In genomic region chr11:33361867-33362266, GRCm38 (mm10) we compare ENCODE assay signal across 25 mouse cellular contexts.
DNase-seq lines count a peak whose midpoint lies in the region; ATAC-seq and TF ChIP-seq lines count a peak whose summit lies in the region.
"Had no signal": no experiment of that assay in that cellular context is flagged by ENCODE, and none has a peak within 500 bp of the region (broad histone marks: within the 10 kb centered on the region; RNA-seq: fewer than 3 reads in every experiment).

No protein-coding gene starts in this region.

- no peak overlapping the region; the same call in 1 of the 2 replicates for H3K4me2 ChIP-seq in forebrain, embryonic 13.5 days
- no peak overlapping the region for H3K4me2 ChIP-seq in forebrain, embryonic 11.5 days (ENCODE audit: low read depth, low read length, severe bottlenecking)
- H3K4me2 ChIP-seq in neural tube, embryonic 13.5 days = peak overlapping the region; percentile 20; the same call in 1 of the 2 replicates
- no peak overlapping the region for H3K4me2 ChIP-seq in hindbrain, embryonic 15.5 days
- H3K4me2 ChIP-seq in midbrain, postnatal 0 days (ENCODE audit: low read depth, low read length, poor library complexity, severe bottlenecking) = no peak overlapping the region
- H3K4me2 ChIP-seq: heart, embryonic 12.5 days; liver, embryonic 11.5 days; midbrain, embryonic 12.5 days had no signal

- no peak overlapping the region for H3K9ac ChIP-seq in forebrain, embryonic 13.5 days
- H3K9ac ChIP-seq in forebrain, embryonic 11.5 days (ENCODE audit: low read length) = no peak overlapping the region
- H3K9ac ChIP-seq in neural tube, embryonic 13.5 days = no peak overlapping the region
- no peak overlapping the region for H3K9ac ChIP-seq in hindbrain, embryonic 15.5 days
- no peak overlapping the region for H3K9ac ChIP-seq in midbrain, postnatal 0 days (replicated peaks; ENCODE audit: low read length, poor library complexity, severe bottlenecking)
- H3K9ac ChIP-seq: heart, embryonic 12.5 days; liver, postnatal 0 days; midbrain, embryonic 12.5 days had no signal

- ATAC-seq in forebrain, embryonic 13.5 days = 0 out of 2 replicates have a peak, but pooled peaks have one; percentile 55
- no peak for ATAC-seq in forebrain, embryonic 11.5 days (replicated peaks; ENCODE audit: low FRiP score)
- peak; percentile 94 for ATAC-seq in neural tube, embryonic 13.5 days (ENCODE audit: low read depth)
- peak; percentile 86 for ATAC-seq in hindbrain, embryonic 15.5 days (ENCODE audit: low FRiP score, low read depth)
- ATAC-seq in midbrain, postnatal 0 days (ENCODE audit: low FRiP score) = peak; percentile 44; the same call in 1 of the 2 replicates
- ATAC-seq: liver, postnatal 0 days; lung, postnatal 0 days had no signal

- H3K4me3 ChIP-seq in forebrain, embryonic 13.5 days = no peak overlapping the region
- H3K4me3 ChIP-seq in forebrain, embryonic 11.5 days (ENCODE audit: low read depth, low read length) = no peak overlapping the region
- no peak overlapping the region for H3K4me3 ChIP-seq in neural tube, embryonic 13.5 days
- H3K4me3 ChIP-seq in hindbrain, embryonic 15.5 days = no peak overlapping the region
- no peak overlapping the region for H3K4me3 ChIP-seq in midbrain, postnatal 0 days (ENCODE audit: low read depth, low read length)
- H3K4me3 ChIP-seq in thymus, adult 2 months (ENCODE audit: control insufficient read depth, insufficient read depth, low read length) = no peak overlapping the region
- H3K4me3 ChIP-seq: embryonic facial prominence, embryonic 10.5 days; heart, embryonic 12.5 days; midbrain, embryonic 12.5 days had no signal

- TF ChIP-seq POLR2A in thymus, adult 2 months (IDR thresholded peaks at IDR 0.05; ENCODE audit: control insufficient read depth, extremely low read depth, insufficient read depth, low read length, poor library complexity) = no peak

- no peaks in the 10 kb centered on the region for H3K27me3 ChIP-seq in forebrain, embryonic 13.5 days
- H3K27me3 ChIP-seq in forebrain, embryonic 11.5 days (ENCODE audit: control insufficient read depth, insufficient read depth, low read length) = no peaks in the 10 kb centered on the region
- no peaks in the 10 kb centered on the region for H3K27me3 ChIP-seq in neural tube, embryonic 13.5 days
- H3K27me3 ChIP-seq in hindbrain, embryonic 15.5 days = no peaks in the 10 kb centered on the region
- H3K27me3 ChIP-seq in midbrain, postnatal 0 days (ENCODE audit: insufficient read depth, low read length) = no peaks in the 10 kb centered on the region
- no peaks in the 10 kb centered on the region for H3K27me3 ChIP-seq in thymus, adult 2 months (ENCODE audit: control insufficient read depth, insufficient read depth, low read length)
- H3K27me3 ChIP-seq: heart, embryonic 12.5 days; midbrain, embryonic 12.5 days had no signal

- H3K4me1 ChIP-seq in forebrain, embryonic 13.5 days = peaks cover 6% of the 10 kb centered on the region
- H3K4me1 ChIP-seq in forebrain, embryonic 11.5 days (replicated peaks; ENCODE audit: control insufficient read depth, insufficient read depth, low read length) = no peaks in the 10 kb centered on the region
- peaks cover 13% of the 10 kb centered on the region for H3K4me1 ChIP-seq in neural tube, embryonic 13.5 days (replicated peaks)
- peaks cover 6% of the 10 kb centered on the region for H3K4me1 ChIP-seq in hindbrain, embryonic 15.5 days (replicated peaks)
- H3K4me1 ChIP-seq in midbrain, postnatal 0 days (ENCODE audit: insufficient read depth, low read length) = no peaks in the 10 kb centered on the region
- no peaks in the 10 kb centered on the region for H3K4me1 ChIP-seq in thymus, adult 2 months (replicated peaks; ENCODE audit: control insufficient read depth, insufficient read depth, low read length)
- H3K4me1 ChIP-seq: embryonic facial prominence, embryonic 10.5 days; heart, embryonic 12.5 days; midbrain, embryonic 12.5 days had no signal

- H3K27ac ChIP-seq in forebrain, embryonic 13.5 days = no peak overlapping the region
- H3K27ac ChIP-seq in forebrain, embryonic 11.5 days (ENCODE audit: low read depth, low read length) = no peak overlapping the region
- H3K27ac ChIP-seq in neural tube, embryonic 13.5 days (replicated peaks) = peak overlapping the region; percentile 43; the same call in 1 of the 2 replicates
- no peak overlapping the region; the same call in 1 of the 2 replicates for H3K27ac ChIP-seq in hindbrain, embryonic 15.5 days (replicated peaks)
- H3K27ac ChIP-seq in midbrain, postnatal 0 days (ENCODE audit: low read depth, low read length) = no peak overlapping the region
- H3K27ac ChIP-seq in thymus, adult 2 months (ENCODE audit: control insufficient read depth, insufficient read depth, low read length) = no peak overlapping the region
- H3K27ac ChIP-seq: embryonic facial prominence, embryonic 10.5 days; macrophage; midbrain, embryonic 12.5 days had no signal

- WGBS in forebrain, embryonic 13.5 days = 40% methylated on average over 5 of the region's 5 CpGs
- WGBS in forebrain, embryonic 11.5 days = 60% methylated on average over 5 of the region's 5 CpGs
- 21% methylated on average over 5 of the region's 5 CpGs for WGBS in neural tube, embryonic 13.5 days
- WGBS in hindbrain, embryonic 15.5 days = 31% methylated on average over 5 of the region's 5 CpGs
- 37% methylated on average over 5 of the region's 5 CpGs for WGBS in midbrain, postnatal 0 days
- 92% methylated on average over 5 of the region's 5 CpGs for WGBS in thymus, adult 2 months

- H3K9me3 ChIP-seq in forebrain, embryonic 13.5 days (replicated peaks) = no peaks in the 10 kb centered on the region
- no peaks in the 10 kb centered on the region for H3K9me3 ChIP-seq in forebrain, embryonic 11.5 days (ENCODE audit: control insufficient read depth, low read length)
- no peaks in the 10 kb centered on the region for H3K9me3 ChIP-seq in neural tube, embryonic 13.5 days
- H3K9me3 ChIP-seq in hindbrain, embryonic 15.5 days = no peaks in the 10 kb centered on the region
- no peaks in the 10 kb centered on the region for H3K9me3 ChIP-seq in midbrain, postnatal 0 days (ENCODE audit: low read length)
- H3K9me3 ChIP-seq: embryonic facial prominence, embryonic 10.5 days; heart, embryonic 12.5 days; midbrain, embryonic 12.5 days had no signal

- TF ChIP-seq CTCF in midbrain, postnatal 0 days (IDR thresholded peaks at IDR 0.05) = no peak
- TF ChIP-seq CTCF in thymus, adult 2 months (IDR thresholded peaks at IDR 0.05; ENCODE audit: borderline replicate concordance, control insufficient read depth, extremely low read depth, insufficient read depth, low read length, poor library complexity) = no peak

- DNase-seq in forebrain, embryonic 11.5 days (ENCODE audit: low spot score) = no peak
- DNase-seq in neural tube, embryonic 10.5 days (ENCODE audit: extremely low spot score, low spot score) = no peak
- peak; percentile 54 for DNase-seq in midbrain, postnatal 0 days (ENCODE audit: low spot score)
- no peak for DNase-seq in adrenal gland, postnatal 4 days (ENCODE audit: low spot score in 2 of 2)
- DNase-seq in thymus, adult 2 months = no peak
- DNase-seq: adrenal gland, postnatal 14 days; cerebellum, adult 9-11 months; gastrocnemius, postnatal 25 days; heart, adult 18-20 months; heart, postnatal 14 days; kidney, adult 2 months; kidney, postnatal 10 days; liver, postnatal 0 days; right cerebral cortex, adult 18-20 months; right cerebral cortex, postnatal 4 days; thymus, postnatal 4 days had no signal

- no peaks in the 10 kb centered on the region for H3K36me3 ChIP-seq in forebrain, embryonic 13.5 days (ENCODE audit: poor library complexity, severe bottlenecking)
- H3K36me3 ChIP-seq in forebrain, embryonic 11.5 days (ENCODE audit: control insufficient read depth, insufficient read depth, low read length) = no peaks in the 10 kb centered on the region
- no peaks in the 10 kb centered on the region for H3K36me3 ChIP-seq in neural tube, embryonic 13.5 days
- H3K36me3 ChIP-seq in hindbrain, embryonic 15.5 days = no peaks in the 10 kb centered on the region
- no peaks in the 10 kb centered on the region for H3K36me3 ChIP-seq in midbrain, postnatal 0 days (ENCODE audit: insufficient read depth, low read length)
- no peaks in the 10 kb centered on the region for H3K36me3 ChIP-seq in thymus, adult 2 months (ENCODE audit: control insufficient read depth, insufficient read depth, low read length)
- H3K36me3 ChIP-seq: embryonic facial prominence, embryonic 10.5 days; heart, embryonic 12.5 days; midbrain, embryonic 12.5 days had no signal
